Mouse (Mus musculus): Measurements from ENCODE around the gene Pdcd5. TPM values are rescaled to one million over a fixed set of nuclear protein-coding genes. Genes with fewer than 3 reads are reported as not detected.

Gene Pdcd5
- polyA plus RNA-seq, 1 experiment from 2014 or later: 320 TPM

DNA sequence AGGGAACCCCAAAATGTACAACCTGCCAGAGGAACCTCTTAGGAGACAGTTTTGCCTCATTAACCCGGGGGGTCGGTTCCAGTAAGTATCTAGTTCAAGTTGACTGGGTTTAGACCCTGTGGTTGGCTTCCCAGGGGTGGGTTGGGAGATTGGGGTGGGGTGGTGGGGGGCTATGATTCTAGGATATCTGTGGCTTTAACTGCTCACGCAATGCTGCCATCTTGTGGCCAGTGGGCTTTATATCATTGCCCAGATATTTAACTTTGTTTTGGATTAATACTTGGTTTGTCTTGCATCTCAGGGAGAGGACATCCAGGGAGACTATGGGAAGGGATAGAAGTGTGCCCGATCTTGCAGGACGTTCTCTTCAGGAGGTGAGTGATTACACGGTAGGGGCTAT lies 11.1 kb downstream of the Pdcd5 start:
- no peaks in the 10 kb centered on the region for H3K9me3 ChIP-seq
- no peaks in the 10 kb centered on the region for H3K27me3 ChIP-seq (replicated peaks; ENCODE audit: low read depth, poor library complexity, severe bottlenecking)
- H3K36me3 ChIP-seq (replicated peaks): peaks cover 80% of the 10 kb centered on the region
- peak; percentile 30 for DNase-seq (ENCODE audit: low spot score)
- no peaks in the 10 kb centered on the region for H3K4me1 ChIP-seq
- no peak overlapping the region for H3K27ac ChIP-seq (replicated peaks)
- 74% methylated on average over 6 of the region's 6 CpGs for WGBS
- H3K4me3 ChIP-seq: no peak overlapping the region

DNA sequence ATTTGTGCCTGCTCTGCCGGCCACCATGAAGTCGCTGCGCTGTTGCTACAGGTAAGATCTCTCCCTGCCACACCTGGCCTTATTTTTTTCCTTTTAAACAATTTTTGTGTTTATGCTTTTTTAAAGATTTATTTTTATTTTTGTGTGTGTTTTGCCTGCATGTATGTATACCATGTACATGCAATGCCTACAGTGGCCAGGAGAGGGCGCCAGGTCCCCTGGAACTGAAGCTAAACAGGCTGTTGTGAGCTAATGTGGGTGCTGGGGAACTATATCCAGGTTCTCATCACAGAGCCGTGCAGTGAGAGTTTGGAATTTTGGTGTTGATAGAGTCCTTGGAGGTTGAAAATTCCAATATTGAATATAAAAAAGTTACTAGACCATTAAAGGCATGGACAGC lies 18.8 kb downstream of the Pdcd5 start:
- WGBS: 73% methylated on average over 5 of the region's 5 CpGs
- no peaks in the 10 kb centered on the region for H3K27me3 ChIP-seq (replicated peaks; ENCODE audit: low read depth, poor library complexity, severe bottlenecking)
- H3K36me3 ChIP-seq (replicated peaks): peaks cover 92% of the 10 kb centered on the region
- DNase-seq (ENCODE audit: low spot score): peak; percentile 50
- no peak overlapping the region for H3K27ac ChIP-seq (replicated peaks)
- H3K4me1 ChIP-seq: no peaks in the 10 kb centered on the region
- H3K4me3 ChIP-seq: no peak overlapping the region
- no peaks in the 10 kb centered on the region for H3K9me3 ChIP-seq

DNA sequence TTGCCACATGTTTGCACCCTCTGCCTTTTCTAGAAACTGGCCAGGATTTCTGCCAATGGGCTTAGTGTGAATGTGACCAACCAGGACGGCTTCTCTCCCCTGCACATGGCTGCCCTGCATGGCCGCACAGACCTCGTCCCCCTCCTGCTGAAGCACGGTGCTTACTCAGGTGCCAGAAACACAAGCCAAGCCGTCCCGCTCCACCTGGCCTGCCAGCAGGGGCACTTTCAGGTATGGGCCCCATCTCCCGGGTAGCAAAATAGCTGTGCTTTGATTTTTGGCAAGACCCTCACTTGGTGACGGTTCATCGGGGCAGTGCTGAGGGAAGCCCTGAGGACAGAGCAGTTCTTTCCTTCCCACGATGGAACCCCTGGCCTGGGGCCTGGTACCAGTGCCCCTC lies 19.9 kb downstream of the Pdcd5 start:
- Histone ChIP-seq H3K4me3 (no peak overlapping the region), H3K27ac (replicated peaks) (no peak overlapping the region), H3K27me3 (replicated peaks; ENCODE audit: low read depth, poor library complexity, severe bottlenecking) (no peaks in the 10 kb centered on the region), H3K9me3 (no peaks in the 10 kb centered on the region), H3K4me1 (no peaks in the 10 kb centered on the region), H3K36me3 (replicated peaks) (peaks cover 93% of the 10 kb centered on the region)
- DNase-seq (ENCODE audit: low spot score): no peak
- WGBS: 93% methylated on average over 10 of the region's 10 CpGs

DNA sequence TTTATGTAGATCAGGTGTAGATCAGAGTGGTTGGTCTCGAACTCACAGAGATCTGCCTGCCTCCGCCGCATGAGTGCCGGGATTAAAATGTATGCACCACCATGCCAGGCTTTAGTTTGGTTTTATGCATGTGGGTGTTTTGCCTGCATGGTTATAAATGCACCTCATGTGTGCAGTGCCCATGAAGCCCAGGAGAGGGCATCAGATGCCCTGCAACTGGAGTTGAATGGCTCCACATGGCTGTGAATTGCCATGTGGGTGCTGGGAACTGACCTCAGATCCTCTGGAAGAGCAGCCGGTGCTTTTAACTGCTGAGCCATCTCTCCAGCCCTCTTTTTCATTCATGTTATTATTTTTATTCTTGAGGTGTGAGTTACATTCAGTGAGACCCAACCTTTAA lies 21.3 kb downstream of the Pdcd5 start:
- WGBS: 95% methylated on average over 5 of the region's 5 CpGs
- H3K4me3 ChIP-seq: no peak overlapping the region
- H3K27me3 ChIP-seq (replicated peaks; ENCODE audit: low read depth, poor library complexity, severe bottlenecking): no peaks in the 10 kb centered on the region
- no peaks in the 10 kb centered on the region for H3K4me1 ChIP-seq
- H3K27ac ChIP-seq (replicated peaks): no peak overlapping the region
- DNase-seq (ENCODE audit: low spot score): no peak
- H3K36me3 ChIP-seq (replicated peaks): peaks cover 93% of the 10 kb centered on the region
- no peaks in the 10 kb centered on the region for H3K9me3 ChIP-seq

DNA sequence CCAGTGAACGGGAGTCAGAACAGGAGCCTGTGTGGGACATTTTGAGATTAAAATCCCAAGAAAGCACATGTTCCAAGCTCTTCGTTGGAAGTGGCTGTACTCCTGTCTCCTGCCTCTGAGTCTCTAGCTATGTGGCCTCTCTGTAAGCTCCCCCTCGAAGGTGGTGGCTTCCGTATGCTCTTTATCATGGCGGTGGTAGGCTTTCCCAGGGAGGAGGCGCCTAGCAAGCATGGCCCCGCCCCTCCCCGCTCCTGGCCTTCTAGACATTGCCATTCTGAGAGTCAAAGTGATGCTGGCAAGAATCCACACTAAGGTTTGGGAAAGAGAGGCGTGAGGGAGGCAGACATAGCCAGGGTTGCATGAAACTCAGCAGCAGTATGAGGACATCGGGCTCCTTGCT lies 24.7 kb downstream of the Pdcd5 start:
- no peak for DNase-seq (ENCODE audit: low spot score)
- WGBS: 93% methylated on average over 10 of the region's 10 CpGs
- Histone ChIP-seq H3K9me3 (no peaks in the 10 kb centered on the region), H3K36me3 (replicated peaks) (peaks cover 92% of the 10 kb centered on the region), H3K4me1 (no peaks in the 10 kb centered on the region), H3K27ac (replicated peaks) (no peak overlapping the region), H3K4me3 (no peak overlapping the region), H3K27me3 (replicated peaks; ENCODE audit: low read depth, poor library complexity, severe bottlenecking) (no peaks in the 10 kb centered on the region)

DNA sequence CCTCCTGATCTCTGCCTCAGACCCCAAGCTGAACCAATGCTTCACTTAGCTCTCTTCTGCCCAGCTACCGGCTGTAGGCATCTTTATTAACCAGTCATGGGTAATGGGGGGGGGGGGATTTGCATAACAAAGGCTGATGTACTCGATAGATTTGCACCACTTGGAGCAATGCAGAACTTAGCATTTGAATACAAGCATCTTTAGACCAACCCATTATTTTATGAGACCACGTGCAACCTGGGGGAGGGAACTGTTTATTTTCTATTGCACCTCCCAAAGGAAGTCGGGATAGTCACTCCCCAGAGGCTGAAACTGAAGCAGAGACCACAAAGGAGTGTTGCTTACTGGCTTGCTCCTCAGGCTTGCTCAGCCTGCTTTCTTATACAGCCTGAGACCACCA lies 29.8 kb downstream of the Pdcd5 start:
- no peak overlapping the region for H3K27ac ChIP-seq (replicated peaks)
- H3K4me3 ChIP-seq: no peak overlapping the region
- DNase-seq (ENCODE audit: low spot score): no peak
- H3K4me1 ChIP-seq: no peaks in the 10 kb centered on the region
- no peaks in the 10 kb centered on the region for H3K27me3 ChIP-seq (replicated peaks; ENCODE audit: low read depth, poor library complexity, severe bottlenecking)
- no peaks in the 10 kb centered on the region for H3K9me3 ChIP-seq
- 80% methylated on average over 4 of the region's 4 CpGs for WGBS
- peaks cover 93% of the 10 kb centered on the region for H3K36me3 ChIP-seq (replicated peaks)

DNA sequence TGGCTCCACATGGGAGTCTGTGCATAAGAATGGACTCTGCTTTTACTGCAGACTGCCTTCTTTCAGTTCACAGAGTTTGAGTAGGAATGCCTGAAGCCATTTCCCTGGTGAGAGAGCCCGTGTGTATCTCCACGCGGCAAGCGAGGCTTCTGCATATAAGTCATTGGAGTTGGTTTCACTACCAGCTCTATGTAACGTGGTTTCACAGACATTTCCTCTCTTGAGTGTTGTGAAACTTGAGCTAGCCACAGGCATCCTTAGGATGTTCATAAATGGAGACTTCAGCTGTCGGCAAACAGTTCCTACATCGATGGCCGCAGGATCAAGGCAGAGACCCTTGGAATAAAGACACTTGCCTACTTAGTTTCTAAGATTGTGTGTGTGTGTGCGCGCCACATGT lies 38.1 kb downstream of the Pdcd5 start:
- H3K36me3 ChIP-seq (replicated peaks): peaks cover 93% of the 10 kb centered on the region

DNA sequence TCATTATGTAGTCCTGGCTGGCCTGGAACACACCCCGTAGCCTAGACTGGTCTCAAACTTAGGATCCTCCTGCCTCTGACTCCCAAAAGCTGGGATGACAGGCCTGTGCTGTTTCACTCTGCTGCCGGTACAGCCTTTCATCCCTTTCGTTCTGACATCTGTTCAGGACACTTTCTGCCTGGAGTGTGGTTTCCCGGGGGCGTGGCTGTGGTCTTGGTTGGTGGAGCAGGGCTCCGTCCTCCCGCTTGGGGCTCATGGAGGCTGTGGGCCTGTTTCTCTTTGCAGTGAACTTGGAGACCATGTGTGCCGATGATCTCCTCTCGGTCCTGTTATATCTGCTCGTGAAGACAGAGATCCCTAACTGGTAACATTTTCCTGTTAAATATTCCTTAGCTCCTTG lies 40.5 kb downstream of the Pdcd5 start:
- no peak overlapping the region for H3K4me3 ChIP-seq
- no peak overlapping the region for H3K27ac ChIP-seq (replicated peaks)
- H3K9me3 ChIP-seq: peaks cover 3% of the 10 kb centered on the region; the same call in 1 of the 2 replicates
- H3K4me1 ChIP-seq: no peaks in the 10 kb centered on the region
- no peaks in the 10 kb centered on the region for H3K27me3 ChIP-seq (replicated peaks; ENCODE audit: low read depth, poor library complexity, severe bottlenecking)
- peaks cover 93% of the 10 kb centered on the region for H3K36me3 ChIP-seq (replicated peaks)
- 94% methylated on average over 10 of the region's 10 CpGs for WGBS
- DNase-seq (ENCODE audit: low spot score): no peak

More for the DNA sequence above, 38.1 kb downstream of the Pdcd5 start:
- H3K27ac ChIP-seq (replicated peaks): no peak overlapping the region
- no peak overlapping the region for H3K4me3 ChIP-seq
- DNase-seq (ENCODE audit: low spot score): no peak
- H3K9me3 ChIP-seq: peaks cover 3% of the 10 kb centered on the region; the same call in 1 of the 2 replicates
- 94% methylated on average over 10 of the region's 10 CpGs for WGBS
- H3K27me3 ChIP-seq (replicated peaks; ENCODE audit: low read depth, poor library complexity, severe bottlenecking): no peaks in the 10 kb centered on the region
- no peaks in the 10 kb centered on the region for H3K4me1 ChIP-seq

DNA sequence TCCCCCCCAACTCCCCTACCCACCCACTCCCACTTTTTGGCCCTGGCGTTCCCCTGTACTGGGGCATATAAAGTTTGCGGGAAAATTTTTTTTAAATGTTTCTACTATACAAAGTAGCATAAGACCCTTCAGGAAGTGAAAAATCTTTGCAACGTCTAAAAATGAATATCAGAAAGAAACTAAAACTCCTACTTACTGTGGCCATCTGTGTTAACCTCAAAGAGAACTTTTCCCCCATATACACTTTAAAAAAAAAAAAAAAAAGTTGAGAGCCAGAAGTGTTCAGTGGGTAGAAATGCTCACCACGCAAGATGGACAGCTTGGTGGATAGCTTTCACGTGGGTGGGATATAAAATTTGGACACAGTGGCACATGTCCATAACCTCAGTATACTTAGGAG lies 44.6 kb downstream of the Pdcd5 start:
- H3K27me3 ChIP-seq (replicated peaks; ENCODE audit: low read depth, poor library complexity, severe bottlenecking): no peaks in the 10 kb centered on the region
- H3K4me3 ChIP-seq: no peak overlapping the region
- 93% methylated on average over 5 of the region's 5 CpGs for WGBS
- H3K36me3 ChIP-seq (replicated peaks): peaks cover 79% of the 10 kb centered on the region
- no peak overlapping the region for H3K27ac ChIP-seq (replicated peaks)
- H3K4me1 ChIP-seq: no peaks in the 10 kb centered on the region
- no peak for DNase-seq (ENCODE audit: low spot score)
- H3K9me3 ChIP-seq: peaks cover 3% of the 10 kb centered on the region; the same call in 1 of the 2 replicates

DNA sequence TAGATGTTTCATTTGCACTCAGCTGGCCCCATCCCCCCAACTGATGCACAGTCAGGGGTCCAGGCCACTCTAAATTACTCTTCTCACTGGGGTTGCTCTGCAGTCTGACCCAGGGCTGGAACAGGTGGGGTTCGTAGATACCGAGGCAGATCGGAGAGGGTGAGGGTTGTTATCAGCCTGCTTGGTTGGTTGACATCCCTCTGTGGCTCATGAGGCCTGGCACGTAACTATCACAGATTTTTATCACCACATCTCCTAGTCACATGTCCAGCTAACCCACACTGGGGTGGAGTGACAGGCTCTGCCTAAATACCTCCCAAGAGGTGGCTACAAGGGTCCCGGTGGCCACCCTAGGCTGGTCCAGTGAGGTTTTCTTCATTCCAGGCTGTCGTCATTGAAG lies 46.2 kb downstream of the Pdcd5 start:
- no peaks in the 10 kb centered on the region for H3K27me3 ChIP-seq (replicated peaks; ENCODE audit: low read depth, poor library complexity, severe bottlenecking)
- H3K4me1 ChIP-seq: no peaks in the 10 kb centered on the region
- DNase-seq (ENCODE audit: low spot score): no peak
- 87% methylated on average over 6 of the region's 6 CpGs for WGBS
- H3K4me3 ChIP-seq: no peak overlapping the region
- H3K9me3 ChIP-seq: no peaks in the 10 kb centered on the region
- H3K36me3 ChIP-seq (replicated peaks): peaks cover 76% of the 10 kb centered on the region
- no peak overlapping the region for H3K27ac ChIP-seq (replicated peaks)

DNA sequence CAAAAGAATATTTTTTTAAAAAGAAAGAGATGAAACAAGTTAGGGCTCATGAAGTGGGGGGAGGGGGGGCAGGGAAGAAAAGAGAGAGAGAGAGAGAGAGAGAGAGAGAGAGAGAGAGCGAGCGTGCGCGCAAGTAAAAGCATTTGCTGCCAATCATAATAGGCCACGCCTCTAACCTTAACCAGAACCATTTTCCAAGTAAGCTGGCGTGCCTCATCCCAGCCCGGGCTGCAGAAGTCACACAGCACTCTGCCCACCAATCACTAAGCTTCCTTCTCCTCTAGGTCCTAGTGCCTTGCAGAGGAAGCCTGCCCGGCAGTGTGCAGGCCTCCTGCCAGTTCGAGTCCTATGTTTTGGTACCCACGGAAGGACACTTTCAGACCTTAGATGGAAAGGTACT lies 47.3 kb downstream of the Pdcd5 start:
- Histone ChIP-seq H3K4me3 (no peak overlapping the region), H3K9me3 (no peaks in the 10 kb centered on the region), H3K36me3 (replicated peaks) (peaks cover 79% of the 10 kb centered on the region), H3K27ac (replicated peaks) (no peak overlapping the region), H3K4me1 (no peaks in the 10 kb centered on the region), H3K27me3 (replicated peaks; ENCODE audit: low read depth, poor library complexity, severe bottlenecking) (no peaks in the 10 kb centered on the region)
- WGBS: 92% methylated on average over 10 of the region's 10 CpGs
- no peak for DNase-seq (ENCODE audit: low spot score)

DNA sequence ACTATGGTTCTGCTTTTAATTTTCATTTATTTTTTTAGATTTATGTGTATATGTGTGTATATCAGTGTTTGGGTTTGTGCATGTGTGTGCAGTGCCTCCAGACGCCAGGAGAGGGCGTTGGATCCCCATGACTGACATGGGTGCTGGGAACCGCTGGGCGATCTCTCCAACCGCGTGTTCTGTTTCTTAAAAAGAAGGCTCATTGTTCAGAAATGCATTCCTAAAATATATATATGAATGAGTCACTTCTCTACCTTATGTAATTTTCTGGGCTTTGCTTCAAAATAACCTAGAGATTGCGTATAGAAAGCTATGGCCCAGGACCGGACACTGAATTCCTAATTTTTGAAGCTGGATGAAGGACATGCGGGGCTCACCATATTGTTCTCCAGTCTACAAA lies 47.8 kb downstream of the Pdcd5 start:
- Histone ChIP-seq H3K4me3 (no peak overlapping the region), H3K27ac (replicated peaks) (no peak overlapping the region), H3K36me3 (replicated peaks) (peaks cover 80% of the 10 kb centered on the region), H3K9me3 (no peaks in the 10 kb centered on the region), H3K4me1 (no peaks in the 10 kb centered on the region), H3K27me3 (replicated peaks; ENCODE audit: low read depth, poor library complexity, severe bottlenecking) (no peaks in the 10 kb centered on the region)
- WGBS: 93% methylated on average over 9 of the region's 9 CpGs
- DNase-seq (ENCODE audit: low spot score): no peak

DNA sequence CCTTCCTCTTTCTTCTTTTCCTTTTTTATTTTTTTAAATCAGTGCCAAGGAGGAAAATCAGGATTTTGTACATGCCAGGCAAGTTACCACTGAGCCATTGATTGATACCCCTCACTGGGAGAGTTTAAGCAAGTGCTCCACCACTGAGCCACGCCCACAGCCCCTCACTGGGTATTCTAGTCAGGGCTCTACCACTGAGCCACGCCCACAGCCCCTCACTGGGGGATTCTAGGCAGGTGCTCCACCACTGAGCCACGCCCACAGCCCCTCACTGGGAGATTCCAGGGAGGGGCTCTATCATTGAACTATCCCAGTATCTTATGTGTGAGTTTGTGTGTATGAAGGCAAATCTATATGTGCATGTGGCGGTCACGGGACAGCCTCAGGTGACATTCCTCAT lies 53.0 kb downstream of the Pdcd5 start:
- Histone ChIP-seq H3K4me1 (no peaks in the 10 kb centered on the region), H3K27ac (replicated peaks) (no peak overlapping the region), H3K9me3 (no peaks in the 10 kb centered on the region), H3K36me3 (replicated peaks) (peaks cover 69% of the 10 kb centered on the region), H3K27me3 (replicated peaks; ENCODE audit: low read depth, poor library complexity, severe bottlenecking) (no peaks in the 10 kb centered on the region), H3K4me3 (no peak overlapping the region)
- 92% methylated on average over 5 of the region's 5 CpGs for WGBS
- DNase-seq (ENCODE audit: low spot score): no peak
